19 mouse cellular contexts compared by ENCODE assay signal in the genomic region with DNA sequence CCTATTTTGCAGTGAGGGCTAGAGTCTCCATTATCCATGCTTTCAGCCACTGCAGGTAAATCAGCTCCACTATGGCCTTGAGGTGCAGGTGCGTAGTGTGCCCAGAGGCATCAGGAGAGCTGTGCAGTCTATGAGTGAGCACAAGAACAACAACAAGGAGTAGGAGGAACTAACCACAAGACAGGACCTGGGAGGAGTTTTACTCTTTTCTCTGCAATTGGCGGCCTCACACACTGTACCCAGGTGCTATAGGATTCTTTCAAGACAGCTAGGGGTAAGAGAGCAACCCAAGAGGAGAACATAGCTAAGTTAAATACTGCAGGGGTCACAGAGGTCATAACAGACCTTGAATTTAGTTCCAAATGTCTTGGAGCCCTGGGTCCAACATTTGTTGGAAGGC. TPM values are rescaled to one million over a fixed set of nuclear protein-coding genes. Genes with fewer than 3 reads are reported as not detected.
A peak's percentile ranks its signal among the peaks of the same experiment; 100 is the strongest.
DNase-seq lines count a peak whose midpoint lies in the region; ATAC-seq and TF ChIP-seq lines count a peak whose summit lies in the region.
"Had no signal": no experiment of that assay in that cellular context is flagged by ENCODE, and none has a peak within 500 bp of the region (broad histone marks: within the 10 kb centered on the region; RNA-seq: fewer than 3 reads in every experiment).

No protein-coding gene starts in this region.

- H3K4me1 ChIP-seq in heart, embryonic 10.5 days = peaks cover 19% of the 10 kb centered on the region
- H3K4me1 ChIP-seq in thymus, adult 2 months (replicated peaks; ENCODE audit: control insufficient read depth, insufficient read depth, low read length) = peaks cover 22% of the 10 kb centered on the region

- no peak overlapping the region for H3K4me3 ChIP-seq in heart, embryonic 10.5 days
- H3K4me3 ChIP-seq in thymus, adult 2 months (ENCODE audit: control insufficient read depth, insufficient read depth, low read length) = no peak overlapping the region
- H3K4me3 ChIP-seq: embryonic facial prominence, embryonic 13.5 days; forebrain, embryonic 12.5 days; hindbrain, embryonic 13.5 days had no signal

- peaks cover 19% of the 10 kb centered on the region; the same call in 1 of the 2 replicates for H3K27me3 ChIP-seq in heart, embryonic 10.5 days (ENCODE audit: insufficient read depth, poor library complexity, severe bottlenecking)
- H3K27me3 ChIP-seq in thymus, adult 2 months (ENCODE audit: control insufficient read depth, insufficient read depth, low read length) = no peaks in the 10 kb centered on the region

- no peak for TF ChIP-seq CTCF in thymus, adult 2 months (IDR thresholded peaks at IDR 0.05; ENCODE audit: borderline replicate concordance, control insufficient read depth, extremely low read depth, insufficient read depth, low read length, poor library complexity)

- 78% methylated on average over 2 of the region's 2 CpGs for WGBS in heart, embryonic 10.5 days
- WGBS in thymus, adult 2 months = 27% methylated on average over 2 of the region's 2 CpGs

- no peak for ATAC-seq in activated CD4-positive, CD25-positive, alpha-beta regulatory T cell, adult 4 months
- ATAC-seq: forebrain, embryonic 16.5 days had no signal

- no peak overlapping the region for H3K27ac ChIP-seq in heart, embryonic 10.5 days
- H3K27ac ChIP-seq in thymus, adult 2 months (ENCODE audit: control insufficient read depth, insufficient read depth, low read length) = no peak overlapping the region
- H3K27ac ChIP-seq: embryonic facial prominence, embryonic 13.5 days; forebrain, embryonic 12.5 days; hindbrain, embryonic 13.5 days had no signal

- H3K9me3 ChIP-seq in heart, embryonic 10.5 days = no peaks in the 10 kb centered on the region
- H3K9me3 ChIP-seq: embryonic facial prominence, embryonic 13.5 days; forebrain, embryonic 12.5 days; hindbrain, embryonic 13.5 days had no signal

- no peak for TF ChIP-seq POLR2A in thymus, adult 2 months (IDR thresholded peaks at IDR 0.05; ENCODE audit: control insufficient read depth, extremely low read depth, insufficient read depth, low read length, poor library complexity)

- intact Hi-C loops in heart, postnatal 25 days (cut with DNase I) = loop anchor here (1.0 kb wide), 1 partner anchor 24 kb away; the partner anchor contains the start of gene Atp5k

- no peaks in the 10 kb centered on the region for H3K36me3 ChIP-seq in heart, embryonic 10.5 days
- no peaks in the 10 kb centered on the region for H3K36me3 ChIP-seq in thymus, adult 2 months (ENCODE audit: control insufficient read depth, insufficient read depth, low read length)
- H3K36me3 ChIP-seq: embryonic facial prominence, embryonic 13.5 days; forebrain, embryonic 12.5 days; hindbrain, embryonic 13.5 days had no signal

- peak; percentile 36 for DNase-seq in heart, embryonic 10.5 days (ENCODE audit: low spot score)
- DNase-seq in heart, postnatal 25 days (ENCODE audit: low spot score) = no peak
- peak; percentile 14 for DNase-seq in A20 (ENCODE audit: low read depth, low spot score)
- peak; percentile 36 for DNase-seq in thymus, adult 2 months
- peak; percentile 47 for DNase-seq in thymus, postnatal 25 days
- no peak for DNase-seq in cerebellum, adult 8-10 months
- DNase-seq in gastrocnemius, postnatal 4 days (ENCODE audit: low spot score in 2 of 2) = no peak
- DNase-seq: adrenal gland, adult 8-10 months; cerebellum, adult 11 months; cerebellum, adult 9-10 months; cerebellum, postnatal 25 days; gastrocnemius, postnatal 10 days; heart, postnatal 10 days had no signal

RNA-seq across cellular contexts. Expression of gene Pcgf3, which starts 2.3 kb away (rescaled TPM):
- polyA plus RNA-seq in heart, embryonic 10.5 days (2016; fragmentation: Nextera tagmentation; extraction: Ambion mirVana) = 19.9 and 21.3 TPM in 2 replicates
- total RNA-seq in heart, postnatal 25 days (2021) = 10 to 100 TPM; 28.8 to 33.9 TPM
- 17.1 and 19.8 TPM in 2 replicates for polyA plus RNA-seq in thymus, adult 2 months (2012; rRNA removed)
- 1 to 10 TPM; 3.4 to 4.2 TPM for polyA plus RNA-seq in activated CD4-positive, CD25-positive, alpha-beta regulatory T cell, adult 4 months (2017; shearing (Covaris generic))
- total RNA-seq in gastrocnemius, postnatal 4 days (2021) = 10 to 100 TPM; 87.5 to 91.3 TPM

RNA-seq across cellular contexts. Expression of gene Mfsd7a, which starts 10.0 kb away (rescaled TPM):
- polyA plus RNA-seq in heart, embryonic 10.5 days (2016; fragmentation: Nextera tagmentation; extraction: Ambion mirVana) = 0.09 and 0.34 TPM in 2 replicates
- total RNA-seq in heart, postnatal 25 days (2021) = 1 to 10 TPM; 1.2 to 1.6 TPM
- polyA plus RNA-seq in thymus, adult 2 months (2012; rRNA removed) = 2.4 and 3.8 TPM in 2 replicates
- polyA plus RNA-seq in activated CD4-positive, CD25-positive, alpha-beta regulatory T cell, adult 4 months (2017; shearing (Covaris generic)) = not detected
- 1 to 10 TPM; 4.3 to 4.5 TPM for total RNA-seq in gastrocnemius, postnatal 4 days (2021)
- total RNA-seq: CH12.LX had no signal
- polyA plus RNA-seq: forebrain, embryonic 12.5 days had no signal

RNA-seq across cellular contexts. Expression of gene Atp5k, which starts 24.5 kb away (rescaled TPM):
- polyA plus RNA-seq in heart, embryonic 10.5 days (2016; fragmentation: Nextera tagmentation; extraction: Ambion mirVana) = 521 and 675 TPM in 2 replicates
- total RNA-seq in heart, postnatal 25 days (2021) = 1,000 to 10,000 TPM; 1,102 to 1,112 TPM
- polyA plus RNA-seq in thymus, adult 2 months (2012; rRNA removed) = 35.6 and 46.8 TPM in 2 replicates
- polyA plus RNA-seq in activated CD4-positive, CD25-positive, alpha-beta regulatory T cell, adult 4 months (2017; shearing (Covaris generic)) = 100 to 1,000 TPM; 209 to 291 TPM
- total RNA-seq in gastrocnemius, postnatal 4 days (2021) = 100 to 1,000 TPM; 548 to 659 TPM

Comparison
In these comparisons a context has a peak if more than half of its experiments do, and no peak if none do; other contexts are left out.
1. DNase-seq: peak in heart, embryonic 10.5 days (single experiment), A20 (single experiment), thymus, adult 2 months (single experiment) and thymus, postnatal 25 days (single experiment); none in heart, postnatal 25 days (single experiment), cerebellum, adult 8-10 months (single experiment) and gastrocnemius, postnatal 4 days (0 of 2).